Mouse (Mus musculus): ENCODE data around the gene Pgpep1. TPM values are rescaled to one million over a fixed set of nuclear protein-coding genes. Genes with fewer than 3 reads are reported as not detected.
A peak's percentile ranks its signal among the peaks of the same experiment; 100 is the strongest.

The Pgpep1 gene
- polyA plus RNA-seq, 1 experiment: 21.1 TPM

DNA sequence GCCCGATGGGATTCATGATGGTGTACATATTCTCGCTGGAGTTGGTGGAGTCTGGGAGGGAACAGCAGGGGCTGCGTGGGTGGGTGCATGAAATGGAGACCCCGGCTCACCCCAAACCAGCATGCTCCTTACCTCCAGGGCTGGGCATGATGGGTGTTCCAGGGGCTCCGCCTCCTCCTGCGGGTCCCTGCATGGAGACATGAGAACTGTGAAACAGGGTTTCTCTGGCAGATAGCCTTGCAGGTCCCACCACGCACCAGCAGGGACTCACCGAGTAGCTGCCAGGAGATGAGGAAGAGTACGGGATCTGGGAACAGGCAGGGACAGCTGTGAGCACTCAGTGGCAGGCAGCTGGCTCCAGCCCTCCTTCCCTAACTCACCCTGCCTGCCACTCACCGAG, 61.5 kb downstream of the Pgpep1 start:
- 93% methylated on average over 10 of the region's 10 CpGs for WGBS
- Histone ChIP-seq H3K27ac (ENCODE audit: control insufficient read depth, insufficient read depth, low read depth, low read length, poor library complexity) (no peak overlapping the region), H3K4me3 (replicated peaks; ENCODE audit: control insufficient read depth, low read depth, low read length) (no peak overlapping the region), H3K4me1 (ENCODE audit: control insufficient read depth, insufficient read depth, low read length) (peaks cover 4% of the 10 kb centered on the region)
- no peak for TF ChIP-seq CTCF (IDR thresholded peaks at IDR 0.05; ENCODE audit: control insufficient read depth, insufficient read depth, low read length)
- no peak for TF ChIP-seq POLR2A (IDR thresholded peaks at IDR 0.05; ENCODE audit: borderline replicate concordance, control insufficient read depth, low read depth, low read length)

DNA sequence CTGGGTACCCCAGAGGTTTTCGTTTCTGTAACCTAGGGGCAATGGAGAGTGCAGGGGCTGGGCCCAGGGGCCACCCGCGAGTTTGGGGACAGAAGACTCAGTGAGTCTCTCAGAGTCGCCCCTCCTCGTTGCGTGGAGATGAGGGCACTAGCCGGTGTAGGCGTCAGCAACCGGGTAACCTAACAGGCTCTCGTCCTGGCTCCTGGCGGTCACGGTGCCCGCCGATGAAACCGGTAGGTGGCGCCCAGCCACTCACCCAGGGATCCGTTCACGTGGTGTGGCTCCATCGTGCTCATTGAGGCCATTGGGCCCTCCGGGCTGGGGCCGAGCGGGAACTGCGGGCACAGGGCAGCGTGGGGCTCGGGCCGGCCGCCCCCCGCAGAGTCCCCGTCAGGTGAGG, 61.9 kb downstream of the Pgpep1 start:
- TF ChIP-seq CTCF (IDR thresholded peaks at IDR 0.05; ENCODE audit: control insufficient read depth, insufficient read depth, low read length) (peak; percentile 31; the same call in 1 of the 2 replicates), POLR2A (IDR thresholded peaks at IDR 0.05; ENCODE audit: borderline replicate concordance, control insufficient read depth, low read depth, low read length) (no peak)
- WGBS: 77% methylated on average over 29 of the region's 29 CpGs
- Histone ChIP-seq H3K4me1 (ENCODE audit: control insufficient read depth, insufficient read depth, low read length) (peaks cover 4% of the 10 kb centered on the region), H3K27ac (ENCODE audit: control insufficient read depth, insufficient read depth, low read depth, low read length, poor library complexity) (no peak overlapping the region), H3K4me3 (replicated peaks; ENCODE audit: control insufficient read depth, low read depth, low read length) (no peak overlapping the region)

DNA sequence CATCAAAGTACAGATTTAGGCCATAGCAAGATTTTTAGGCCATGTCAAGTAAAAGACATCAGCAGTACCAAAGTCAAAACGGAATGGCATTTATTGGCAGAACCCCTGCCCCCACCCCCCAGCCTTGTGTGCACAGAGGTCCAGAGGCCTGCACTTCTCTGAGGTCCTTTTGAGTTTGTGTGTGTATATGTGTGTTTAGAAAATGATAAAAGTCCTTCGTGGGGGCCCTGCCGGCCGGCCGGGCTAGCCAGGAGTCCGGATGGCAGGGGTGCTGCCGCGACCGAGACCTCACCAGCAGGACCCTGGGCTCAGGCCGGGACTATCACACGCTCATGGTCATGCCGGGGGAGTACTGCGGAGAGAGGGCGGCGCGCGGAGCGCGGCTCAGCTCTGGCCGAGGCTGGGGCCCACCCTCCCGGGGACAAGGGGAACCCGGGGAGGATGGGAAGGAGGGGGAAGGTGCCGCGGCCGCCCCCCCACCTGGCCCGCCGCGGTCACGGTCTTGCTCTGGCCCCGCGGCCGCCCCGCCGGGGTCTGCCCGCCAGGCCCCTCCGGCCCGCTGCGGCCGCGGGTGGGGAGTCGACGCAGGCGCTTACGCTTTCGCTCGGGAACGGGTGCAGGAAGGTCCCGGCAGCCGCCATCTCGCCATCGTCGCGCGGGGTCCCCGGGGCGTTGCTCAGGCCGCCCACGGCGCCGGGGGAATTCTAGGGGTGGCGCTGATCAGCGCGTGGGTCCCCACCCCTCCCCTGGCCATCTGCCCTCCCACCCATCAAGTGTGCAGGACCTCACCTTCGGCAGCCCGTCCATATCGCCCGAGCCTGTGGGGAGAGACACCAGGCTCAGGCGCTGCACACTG, 62.5 kb downstream of the Pgpep1 start:
- Histone ChIP-seq H3K27ac (ENCODE audit: control insufficient read depth, insufficient read depth, low read depth, low read length, poor library complexity) (no peak overlapping the region), H3K4me1 (ENCODE audit: control insufficient read depth, insufficient read depth, low read length) (peaks cover 4% of the 10 kb centered on the region), H3K4me3 (replicated peaks; ENCODE audit: control insufficient read depth, low read depth, low read length) (no peak overlapping the region)
- WGBS: 95% methylated on average over 68 of the region's 68 CpGs
- TF ChIP-seq POLR2A (IDR thresholded peaks at IDR 0.05; ENCODE audit: borderline replicate concordance, control insufficient read depth, low read depth, low read length) (no peak), CTCF (IDR thresholded peaks at IDR 0.05; ENCODE audit: control insufficient read depth, insufficient read depth, low read length) (no peak)

DNA sequence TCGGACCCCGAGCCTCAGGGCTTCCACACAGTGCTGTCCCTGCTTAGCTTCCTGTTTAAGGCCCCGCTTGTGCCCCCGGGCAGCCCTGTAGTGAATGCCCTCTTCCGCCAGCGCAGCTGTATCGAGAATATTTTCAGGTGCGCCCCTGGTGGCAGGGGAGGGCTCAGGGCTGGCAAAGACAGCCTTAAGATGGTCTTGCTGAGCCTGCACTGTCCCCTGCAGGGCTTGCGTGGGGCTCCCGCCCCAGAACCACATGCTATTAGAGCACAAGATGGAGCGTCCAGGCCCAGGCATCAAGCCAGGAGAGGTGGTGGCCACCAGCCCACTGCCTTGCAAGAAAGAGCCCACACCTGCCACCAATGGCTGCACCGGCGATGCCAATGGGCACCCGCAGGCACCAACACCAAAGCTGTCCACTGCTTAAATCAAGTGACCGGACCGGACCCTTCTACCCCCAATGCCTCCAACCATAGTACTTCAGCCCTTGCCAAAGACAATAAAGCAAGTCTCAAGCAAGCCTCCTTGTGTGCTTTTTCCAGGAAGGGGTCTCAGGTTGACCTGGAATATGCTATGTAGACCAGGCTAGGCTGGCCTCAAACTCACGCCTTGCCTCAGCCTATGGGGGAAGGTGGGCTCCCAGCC, 63.3 kb downstream of the Pgpep1 start:
- TF ChIP-seq CTCF (IDR thresholded peaks at IDR 0.05; ENCODE audit: control insufficient read depth, insufficient read depth, low read length) (no peak), POLR2A (IDR thresholded peaks at IDR 0.05; ENCODE audit: borderline replicate concordance, control insufficient read depth, low read depth, low read length) (no peak)
- Histone ChIP-seq H3K27ac (ENCODE audit: control insufficient read depth, insufficient read depth, low read depth, low read length, poor library complexity) (no peak overlapping the region), H3K4me1 (ENCODE audit: control insufficient read depth, insufficient read depth, low read length) (peaks cover 4% of the 10 kb centered on the region), H3K4me3 (replicated peaks; ENCODE audit: control insufficient read depth, low read depth, low read length) (no peak overlapping the region)
- 86% methylated on average over 17 of the region's 17 CpGs for WGBS

Other genes starting within 250 kb of the Pgpep1 start
- gene Crtc1, start 220.8 kb downstream of the Pgpep1 start, polyA plus RNA-seq (2011; ENCODE audit: insufficient read depth, insufficient read length, low replicate concordance, missing spikeins): 5.0 and 6.1 TPM in 2 replicates
- gene Klhl26, start 183.4 kb downstream of the Pgpep1 start, polyA plus RNA-seq (2011; ENCODE audit: insufficient read depth, insufficient read length, low replicate concordance, missing spikeins): 7.1 and 11.0 TPM in 2 replicates
- gene Tmem59l, start 173.0 kb downstream of the Pgpep1 start, polyA plus RNA-seq (2011; ENCODE audit: insufficient read depth, insufficient read length, low replicate concordance, missing spikeins): 1.3 TPM in 1 of 2 replicates, not detected in the other
- gene Crlf1, start 167.2 kb downstream of the Pgpep1 start, polyA plus RNA-seq (2011; ENCODE audit: insufficient read depth, insufficient read length, low replicate concordance, missing spikeins): 3.7 and 5.5 TPM in 2 replicates
- 46.9 and 63.6 TPM in 2 replicates for gene Rex1bd, start 153.6 kb downstream of the Pgpep1 start, polyA plus RNA-seq (2011; ENCODE audit: insufficient read depth, insufficient read length, low replicate concordance, missing spikeins)
- gene Uba52, start 149.6 kb downstream of the Pgpep1 start, polyA plus RNA-seq (2011; ENCODE audit: insufficient read depth, insufficient read length, low replicate concordance, missing spikeins): 961 and 1,100 TPM in 2 replicates
- 98.7 and 181 TPM in 2 replicates for gene Fkbp8, start 132.7 kb downstream of the Pgpep1 start, polyA plus RNA-seq (2011; ENCODE audit: insufficient read depth, insufficient read length, low replicate concordance, missing spikeins)
- 29.0 and 41.3 TPM in 2 replicates for gene Kxd1, start 132.4 kb downstream of the Pgpep1 start, polyA plus RNA-seq (2011; ENCODE audit: insufficient read depth, insufficient read length, low replicate concordance, missing spikeins)
- gene Ell, start 120.9 kb downstream of the Pgpep1 start, polyA plus RNA-seq (2011; ENCODE audit: insufficient read depth, insufficient read length, low replicate concordance, missing spikeins): 11.9 and 17.8 TPM in 2 replicates
- 11.2 and 23.7 TPM in 2 replicates for gene Isyna1, start 66.0 kb downstream of the Pgpep1 start, polyA plus RNA-seq (2011; ENCODE audit: insufficient read depth, insufficient read length, low replicate concordance, missing spikeins)
- 45.2 and 107 TPM in 2 replicates for gene Ssbp4, start 51.5 kb downstream of the Pgpep1 start, polyA plus RNA-seq (2011; ENCODE audit: insufficient read depth, insufficient read length, low replicate concordance, missing spikeins)
- 3.4 and 18.8 TPM in 2 replicates for gene Lrrc25, start 44.2 kb downstream of the Pgpep1 start, polyA plus RNA-seq (2011; ENCODE audit: insufficient read depth, insufficient read length, low replicate concordance, missing spikeins)
- 3.1 TPM in 1 of 2 replicates, not detected in the other for gene Gdf15, start 27.9 kb downstream of the Pgpep1 start, polyA plus RNA-seq (2011; ENCODE audit: insufficient read depth, insufficient read length, low replicate concordance, missing spikeins)
- gene Lsm4, start 12.9 kb upstream of the Pgpep1 start, polyA plus RNA-seq (2011; ENCODE audit: insufficient read depth, insufficient read length, low replicate concordance, missing spikeins): 69.2 and 119 TPM in 2 replicates
- gene Jund, start 38.6 kb upstream of the Pgpep1 start, polyA plus RNA-seq (2011; ENCODE audit: insufficient read depth, insufficient read length, low replicate concordance, missing spikeins): 48.1 and 58.0 TPM in 2 replicates
- 0.29 TPM in 1 of 2 replicates, not detected in the other for gene Iqcn, start 43.1 kb upstream of the Pgpep1 start, polyA plus RNA-seq (2011; ENCODE audit: insufficient read depth, insufficient read length, low replicate concordance, missing spikeins)
- not detected in 2 replicates for gene Gm3336, start 58.2 kb upstream of the Pgpep1 start, polyA plus RNA-seq (2011; ENCODE audit: insufficient read depth, insufficient read length, low replicate concordance, missing spikeins)
- 2.7 and 3.2 TPM in 2 replicates for gene Pde4c, start 63.3 kb upstream of the Pgpep1 start, polyA plus RNA-seq (2011; ENCODE audit: insufficient read depth, insufficient read length, low replicate concordance, missing spikeins)
- gene Rab3a, start 94.3 kb upstream of the Pgpep1 start, polyA plus RNA-seq (2011; ENCODE audit: insufficient read depth, insufficient read length, low replicate concordance, missing spikeins): 9.7 and 13.3 TPM in 2 replicates
- 15.1 and 28.2 TPM in 2 replicates for gene Mpv17l2, start 100.6 kb upstream of the Pgpep1 start, polyA plus RNA-seq (2011; ENCODE audit: insufficient read depth, insufficient read length, low replicate concordance, missing spikeins)
- gene Pik3r2, start 116.3 kb upstream of the Pgpep1 start, polyA plus RNA-seq (2011; ENCODE audit: insufficient read depth, insufficient read length, low replicate concordance, missing spikeins): 12.8 and 19.5 TPM in 2 replicates
- gene Mast3, start 144.7 kb upstream of the Pgpep1 start, polyA plus RNA-seq (2011; ENCODE audit: insufficient read depth, insufficient read length, low replicate concordance, missing spikeins): 20.5 and 70.7 TPM in 2 replicates
- gene Il12rb1, start 148.1 kb upstream of the Pgpep1 start, polyA plus RNA-seq (2011; ENCODE audit: insufficient read depth, insufficient read length, low replicate concordance, missing spikeins): 0.36 and 1.9 TPM in 2 replicates
- gene Arrdc2, start 179.3 kb upstream of the Pgpep1 start, polyA plus RNA-seq (2011; ENCODE audit: insufficient read depth, insufficient read length, low replicate concordance, missing spikeins): 19.1 and 44.8 TPM in 2 replicates
- not detected in 2 replicates for gene Kcnn1, start 202.9 kb upstream of the Pgpep1 start, polyA plus RNA-seq (2011; ENCODE audit: insufficient read depth, insufficient read length, low replicate concordance, missing spikeins)
- 27.6 and 41.7 TPM in 2 replicates for gene Ccdc124, start 213.5 kb upstream of the Pgpep1 start, polyA plus RNA-seq (2011; ENCODE audit: insufficient read depth, insufficient read length, low replicate concordance, missing spikeins)
- not detected in 2 replicates for gene Slc5a5, start 232.4 kb upstream of the Pgpep1 start, polyA plus RNA-seq (2011; ENCODE audit: insufficient read depth, insufficient read length, low replicate concordance, missing spikeins)
- 1,290 and 1,544 TPM in 2 replicates for gene Rpl18a, start 237.0 kb upstream of the Pgpep1 start, polyA plus RNA-seq (2011; ENCODE audit: insufficient read depth, insufficient read length, low replicate concordance, missing spikeins)
- 8.9 and 18.9 TPM in 2 replicates for gene Map1s, start 245.5 kb upstream of the Pgpep1 start, polyA plus RNA-seq (2011; ENCODE audit: insufficient read depth, insufficient read length, low replicate concordance, missing spikeins)

Measured in bone marrow, adult 2 months (tissue).